Mouse (Mus musculus): ENCODE results near the gene Syvn1.

- TF ChIP-seq CTCF (IDR thresholded peaks at IDR 0.05; ENCODE audit: insufficient read depth, low read length) (no peak), POLR2A (IDR thresholded peaks at IDR 0.05; ENCODE audit: borderline replicate concordance, extremely low read depth, low read depth, low read length) (no peak)
Observed at GRCm38 (mm10) chr19:6070571-6071250, 24.3 kb downstream of the Syvn1 start.

All from lung, adult 2 months (tissue).